Mouse (Mus musculus) limb, embryonic 13.5 days (tissue): ENCODE results near the gene Phc1. TPM values are rescaled to one million over a fixed set of nuclear protein-coding genes. Genes with fewer than 3 reads are reported as not detected.

Source experiments
- ATAC-seq: fragments of 200-750 bp; cut with Nextera tagmentation; 2 replicates; pipeline ENCODE4 v1.8.0; 2017; ENCODE audit warnings: low read depth, moderate number of reproducible peaks, moderate TSS enrichment; ENCODE audit not compliant: low FRiP score
- H3K27ac ChIP-seq: fragments of 300-500 bp; sonication (generic); 2 replicates; pipeline ENCODE4 v1.5.1; 2015; ENCODE audit warnings: inconsistent platforms, mild to moderate bottlenecking, moderate library complexity
- H3K27me3 ChIP-seq: fragments of 300-500 bp; sonication (generic); 2 replicates; pipeline ENCODE4 v1.6.1; 2015; ENCODE audit warnings: mild to moderate bottlenecking, inconsistent platforms
- H3K36me3 ChIP-seq: fragments of 300-500 bp; sonication (generic); 2 replicates; pipeline ENCODE4 v1.6.1; 2015; ENCODE audit warnings: inconsistent platforms, mild to moderate bottlenecking, moderate library complexity
- H3K4me1 ChIP-seq: fragments of 300-500 bp; sonication (generic); 2 replicates; pipeline ENCODE4 v1.6.1; 2015; ENCODE audit warnings: inconsistent platforms
- H3K4me2 ChIP-seq: fragments of 300-500 bp; sonication (generic); replicated peaks from 2 replicates; pipeline ENCODE4 v1.6.1; 2015; ENCODE audit warnings: inconsistent platforms, mild to moderate bottlenecking, moderate library complexity
- H3K4me3 ChIP-seq: fragments of 300-500 bp; sonication (generic); 2 replicates; pipeline ENCODE4 v1.5.1; 2015; ENCODE audit warnings: moderate library complexity, mild to moderate bottlenecking, inconsistent platforms
- H3K9ac ChIP-seq: fragments of 300-500 bp; sonication (generic); 2 replicates; pipeline ENCODE4 v1.6.1; 2015; ENCODE audit warnings: mild to moderate bottlenecking, inconsistent platforms
- H3K9me3 ChIP-seq: fragments of 300-500 bp; sonication (generic); 2 replicates; pipeline ENCODE4 v1.6.1; 2016; ENCODE audit warnings: inconsistent platforms
- WGBS: fragments of 180-500 bp; shearing (Covaris S2); methylation state at CpG from one replicate; pipeline ENCODE4 v1.1.7; 2015; 5-methylcytosine and 5-hydroxymethylcytosine counted together
- polyA plus RNA-seq: library from polyadenylated mRNA; unstranded; fragments of >200 nt; fragmentation: Nextera tagmentation; extraction: Ambion mirVana; gene quantifications from 2 replicates; pipeline ENCODE4 v1.2.1, GENCODE M21; 2015

Phc1 gene
- polyA plus RNA-seq, 1 experiment from 2014 or later: 28.4 TPM

GRCm38 (mm10) chr6:122334786-122335340 is 5.5 kb downstream of the Phc1 start:
- Histone ChIP-seq H3K9ac (no peak overlapping the region), H3K27me3 (no peaks in the 10 kb centered on the region), H3K4me1 (peaks cover 19% of the 10 kb centered on the region), H3K4me2 (no peak overlapping the region), H3K4me3 (no peak overlapping the region), H3K27ac (no peak overlapping the region), H3K9me3 (no peaks in the 10 kb centered on the region), H3K36me3 (peaks cover 57% of the 10 kb centered on the region)
- ATAC-seq: no peak
- WGBS: 80% methylated on average over 7 of the region's 7 CpGs

GRCm38 (mm10) chr6:122333081-122333612 is 7.2 kb downstream of the Phc1 start:
- Histone ChIP-seq H3K4me3 (no peak overlapping the region), H3K9ac (no peak overlapping the region), H3K4me2 (no peak overlapping the region), H3K4me1 (peaks cover 10% of the 10 kb centered on the region), H3K36me3 (peaks cover 74% of the 10 kb centered on the region), H3K27me3 (no peaks in the 10 kb centered on the region), H3K9me3 (no peaks in the 10 kb centered on the region), H3K27ac (no peak overlapping the region)
- 89% methylated on average over 13 of the region's 13 CpGs for WGBS
- no peak for ATAC-seq

- ATAC-seq: no peak
- Histone ChIP-seq H3K27ac (no peak overlapping the region), H3K36me3 (peaks cover 72% of the 10 kb centered on the region), H3K4me1 (no peaks in the 10 kb centered on the region), H3K27me3 (no peaks in the 10 kb centered on the region), H3K4me2 (no peak overlapping the region), H3K9ac (no peak overlapping the region), H3K4me3 (no peak overlapping the region), H3K9me3 (no peaks in the 10 kb centered on the region)
- 89% methylated on average over 6 of the region's 6 CpGs for WGBS
Measured at GRCm38 (mm10) chr6:122325361-122325975, 14.9 kb downstream of the Phc1 start.

- no peaks in the 10 kb centered on the region for H3K27me3 ChIP-seq
- H3K4me2 ChIP-seq: no peak overlapping the region
- no peak overlapping the region for H3K9ac ChIP-seq
- H3K4me1 ChIP-seq: no peaks in the 10 kb centered on the region
- WGBS: 93% methylated on average over 1 of the region's 1 CpGs
- H3K27ac ChIP-seq: no peak overlapping the region
- H3K9me3 ChIP-seq: no peaks in the 10 kb centered on the region
- no peak overlapping the region for H3K4me3 ChIP-seq
- H3K36me3 ChIP-seq: peaks cover 98% of the 10 kb centered on the region
- no peak for ATAC-seq
Measured at GRCm38 (mm10) chr6:122318726-122319125, 21.6 kb downstream of the Phc1 start.

- WGBS: 63% methylated on average over 5 of the region's 5 CpGs
- ATAC-seq: no peak
- no peaks in the 10 kb centered on the region for H3K9me3 ChIP-seq
- peaks cover 23% of the 10 kb centered on the region for H3K4me1 ChIP-seq
- no peaks in the 10 kb centered on the region for H3K27me3 ChIP-seq
- peak overlapping the region; percentile 88 for H3K4me3 ChIP-seq
- no peak overlapping the region for H3K27ac ChIP-seq
- H3K36me3 ChIP-seq: peaks cover 34% of the 10 kb centered on the region
- peak overlapping the region; percentile 88 for H3K9ac ChIP-seq
- H3K4me2 ChIP-seq: peak overlapping the region; percentile 86
Measured at GRCm38 (mm10) chr6:122310187-122310820, 30.1 kb downstream of the Phc1 start.

GRCm38 (mm10) chr6:122309446-122309960 is 30.9 kb downstream of the Phc1 start:
- peak overlapping the region; percentile 88 for H3K9ac ChIP-seq
- H3K36me3 ChIP-seq: peaks cover 26% of the 10 kb centered on the region
- H3K4me2 ChIP-seq: peak overlapping the region; percentile 86
- peaks cover 23% of the 10 kb centered on the region for H3K4me1 ChIP-seq
- ATAC-seq: no peak
- H3K4me3 ChIP-seq: peak overlapping the region; percentile 88
- H3K27ac ChIP-seq: peak overlapping the region; percentile 75
- no peaks in the 10 kb centered on the region for H3K9me3 ChIP-seq
- WGBS: 10% methylated on average over 11 of the region's 11 CpGs
- no peaks in the 10 kb centered on the region for H3K27me3 ChIP-seq

GRCm38 (mm10) chr6:122308505-122309393 is 31.6 kb downstream of the Phc1 start, which contains the start of gene M6pr:
Gene M6pr, plus strand, starts transcription at chr6:122308720.
- peak; percentile 99 for ATAC-seq
- H3K27ac ChIP-seq: peak within 1 kb of the TSS; percentile 75
- H3K4me3 ChIP-seq: peak within 1 kb of the TSS; percentile 88
- WGBS: under 1% methylated on average over 49 of the region's 49 CpGs
- H3K4me1 ChIP-seq: peaks cover 28% of the 10 kb centered on the region
- peak within 1 kb of the TSS; percentile 88 for H3K9ac ChIP-seq
- no peaks in the 10 kb centered on the region for H3K27me3 ChIP-seq
- peak within 1 kb of the TSS; percentile 86 for H3K4me2 ChIP-seq
- H3K36me3 ChIP-seq: peaks cover 18% of the 10 kb centered on the region
- no peaks in the 10 kb centered on the region for H3K9me3 ChIP-seq

- H3K36me3 ChIP-seq: peaks cover 12% of the 10 kb centered on the region
- 68% methylated on average over 6 of the region's 6 CpGs for WGBS
- peaks cover 30% of the 10 kb centered on the region for H3K4me1 ChIP-seq
- peak overlapping the region; percentile 23; the same call in 1 of the 2 replicates for H3K27ac ChIP-seq
- H3K4me3 ChIP-seq: peak overlapping the region; percentile 88
- ATAC-seq: peak; percentile 2; the same call in 1 of the 2 replicates
- H3K27me3 ChIP-seq: no peaks in the 10 kb centered on the region
- H3K9me3 ChIP-seq: no peaks in the 10 kb centered on the region
- no peak overlapping the region for H3K9ac ChIP-seq
- H3K4me2 ChIP-seq: peak overlapping the region; percentile 86
Measured at GRCm38 (mm10) chr6:122308136-122308504, 32.2 kb downstream of the Phc1 start.

- no peak overlapping the region for H3K9ac ChIP-seq
- ATAC-seq: no peak
- peaks cover 30% of the 10 kb centered on the region for H3K4me1 ChIP-seq
- H3K27ac ChIP-seq: no peak overlapping the region
- H3K4me2 ChIP-seq: no peak overlapping the region
- H3K4me3 ChIP-seq: no peak overlapping the region
- no peaks in the 10 kb centered on the region for H3K9me3 ChIP-seq
- H3K27me3 ChIP-seq: no peaks in the 10 kb centered on the region
- H3K36me3 ChIP-seq: no peaks in the 10 kb centered on the region
- 85% methylated on average over 4 of the region's 4 CpGs for WGBS
Measured at GRCm38 (mm10) chr6:122306707-122307106, 33.7 kb downstream of the Phc1 start.

- no peaks in the 10 kb centered on the region for H3K36me3 ChIP-seq
- no peaks in the 10 kb centered on the region for H3K9me3 ChIP-seq
- peaks cover 17% of the 10 kb centered on the region for H3K4me1 ChIP-seq
- ATAC-seq: no peak
- no peak overlapping the region for H3K9ac ChIP-seq
- H3K4me3 ChIP-seq: no peak overlapping the region
- H3K4me2 ChIP-seq: no peak overlapping the region
- WGBS: 85% methylated on average over 12 of the region's 12 CpGs
- no peaks in the 10 kb centered on the region for H3K27me3 ChIP-seq
- no peak overlapping the region for H3K27ac ChIP-seq
Measured at GRCm38 (mm10) chr6:122304790-122305555, 35.4 kb downstream of the Phc1 start.

GRCm38 (mm10) chr6:122304355-122304754 is 36.0 kb downstream of the Phc1 start:
- Histone ChIP-seq H3K27ac (no peak overlapping the region), H3K9me3 (no peaks in the 10 kb centered on the region), H3K4me2 (no peak overlapping the region), H3K36me3 (no peaks in the 10 kb centered on the region), H3K4me1 (peaks cover 11% of the 10 kb centered on the region), H3K4me3 (no peak overlapping the region), H3K9ac (no peak overlapping the region), H3K27me3 (no peaks in the 10 kb centered on the region)
- ATAC-seq: no peak
- 31% methylated on average over 6 of the region's 6 CpGs for WGBS
